8 mouse cellular contexts compared by ENCODE assay signal in the genomic region with DNA sequence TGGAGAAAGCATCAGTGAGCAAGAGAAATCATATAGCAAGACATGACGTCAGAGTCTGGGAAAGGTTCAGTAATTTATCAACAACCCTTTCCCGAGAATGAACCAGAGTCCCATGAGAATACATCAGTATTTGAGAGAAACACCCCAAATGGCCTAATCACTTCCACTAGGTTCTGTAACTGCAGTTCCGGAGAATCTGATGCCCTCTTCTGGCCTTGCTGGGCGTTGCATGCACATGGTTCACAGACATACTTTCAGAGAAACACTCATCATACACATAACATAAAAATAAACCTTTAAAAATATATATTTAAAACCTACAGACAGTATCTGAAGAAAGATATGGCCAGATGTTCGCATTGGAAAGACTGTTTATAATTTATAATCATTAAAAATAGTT. TPM values are rescaled to one million over a fixed set of nuclear protein-coding genes. Genes with fewer than 3 reads are reported as not detected.
DNase-seq lines count a peak whose midpoint lies in the region; TF ChIP-seq lines count a peak whose summit lies in the region.

No protein-coding gene starts in this region.

- H3K27ac ChIP-seq in layer of hippocampus, adult 2 months = no peak overlapping the region
- H3K27ac ChIP-seq in ES-Bruce4 (ENCODE audit: insufficient read depth, low read length) = no peak overlapping the region

- peak; percentile 77 for TF ChIP-seq CTCF in layer of hippocampus, adult 2 months (conservative IDR thresholded peaks at IDR 0.05)
- peak; percentile 52 for TF ChIP-seq CTCF in ES-Bruce4 (IDR thresholded peaks at IDR 0.05; ENCODE audit: low read depth, low read length)

- H3K4me1 ChIP-seq in ES-Bruce4 (ENCODE audit: control insufficient read depth, insufficient read depth, low read length) = no peaks in the 10 kb centered on the region

- H3K4me3 ChIP-seq in layer of hippocampus, adult 2 months = no peak overlapping the region
- no peak overlapping the region for H3K4me3 ChIP-seq in ES-Bruce4 (ENCODE audit: low read depth, low read length)

- DNase-seq in adrenal gland, postnatal 25 days = peak; percentile 25
- DNase-seq in adrenal gland, adult 8-10 months = no peak
- no peak for DNase-seq in layer of hippocampus, adult 2 months (ENCODE audit: low spot score in 2 of 2)
- no peak for DNase-seq in layer of hippocampus, adult 9-10 months (ENCODE audit: low spot score)
- DNase-seq in induced T-regulatory cell, adult 2 months (ENCODE audit: low read depth) = peak; percentile 40
- no peak for DNase-seq in urinary bladder, postnatal 25 days (ENCODE audit: low spot score)
- DNase-seq in ovary, postnatal 36 days (ENCODE audit: low spot score) = no peak

- H3K36me3 ChIP-seq in ES-Bruce4 (ENCODE audit: control insufficient read depth, insufficient read depth, low read length, poor library complexity, severe bottlenecking) = no peaks in the 10 kb centered on the region

- no peak for TF ChIP-seq POLR2A in ES-Bruce4 (IDR thresholded peaks at IDR 0.05; ENCODE audit: insufficient read depth, low read length)

- no peaks in the 10 kb centered on the region for H3K9me3 ChIP-seq in ES-Bruce4 (replicated peaks; ENCODE audit: control insufficient read depth, insufficient read depth, low read length, poor library complexity, severe bottlenecking)

- TF ChIP-seq EP300 in ES-Bruce4 (IDR thresholded peaks at IDR 0.05; ENCODE audit: insufficient read depth, low read depth, low read length) = no peak

- H3K27me3 ChIP-seq in ES-Bruce4 (ENCODE audit: control insufficient read depth, insufficient read depth, low read length, poor library complexity, severe bottlenecking) = peaks cover 8% of the 10 kb centered on the region

- H3K9ac ChIP-seq in ES-Bruce4 (ENCODE audit: low read depth, poor library complexity, severe bottlenecking) = no peak overlapping the region

RNA-seq across cellular contexts. Expression of a gene that starts 3.9 kb away (rescaled TPM):
- total RNA-seq in adrenal gland, postnatal 25 days (2021) = 0.15 TPM in 1 of 2 replicates, not detected in the other
- total RNA-seq in adrenal gland, adult 8-10 months (2022) = 1 to 10 TPM in 1 of 4 experiments, under 1 TPM in 3; 0.52 to 1.3 (median 0.79) TPM
- total RNA-seq in layer of hippocampus, adult 2 months (2021) = 100 to 1,000 TPM; 216 to 231 TPM
- polyA plus RNA-seq in ES-Bruce4 (2011; ENCODE audit: insufficient read depth, insufficient read length, low read depth, missing spikeins) = 0.67 and 0.91 TPM in 2 replicates

Comparison
In these comparisons a context has a peak if more than half of its experiments do, and no peak if none do; other contexts are left out.
1. DNase-seq: peak in adrenal gland, postnatal 25 days (single experiment) and induced T-regulatory cell, adult 2 months (single experiment); none in adrenal gland, adult 8-10 months (single experiment), layer of hippocampus, adult 2 months (0 of 2), layer of hippocampus, adult 9-10 months (single experiment), urinary bladder, postnatal 25 days (single experiment) and ovary, postnatal 36 days (single experiment).
2. RNA of a gene that starts 3.9 kb away (total RNA-seq): 216 to 231 TPM in layer of hippocampus, adult 2 months; 0.52 to 1.3 TPM in adrenal gland, adult 8-10 months and 0.15 TPM in adrenal gland, postnatal 25 days; every median in the first group is over 10 times any median in the second.